Mouse (Mus musculus) heart, embryonic 15.5 days (tissue): ENCODE measurements around the gene Zfc3h1. TPM values are rescaled to one million over a fixed set of nuclear protein-coding genes. Genes with fewer than 3 reads are reported as not detected.

Experiments used
- ATAC-seq: fragments of 200-750 bp; cut with Nextera tagmentation; replicated peaks from 2 replicates; pipeline ENCODE4 v1.8.0; 2017; ENCODE audit warnings: low read depth, moderate TSS enrichment; ENCODE audit not compliant: insufficient number of reproducible peaks, insufficient read depth, low FRiP score
- H3K27ac ChIP-seq: fragments of 300-500 bp; sonication (generic); 2 replicates; pipeline ENCODE4 v1.5.1; 2015; ENCODE audit warnings: mild to moderate bottlenecking, inconsistent platforms
- H3K27me3 ChIP-seq: fragments of 300-500 bp; sonication (generic); 2 replicates; pipeline ENCODE4 v1.6.1; 2015; ENCODE audit warnings: inconsistent platforms
- H3K36me3 ChIP-seq: fragments of 300-500 bp; sonication (generic); 2 replicates; pipeline ENCODE4 v1.6.1; 2015; ENCODE audit warnings: mild to moderate bottlenecking, inconsistent platforms
- H3K4me1 ChIP-seq: fragments of 300-500 bp; sonication (generic); replicated peaks from 2 replicates; pipeline ENCODE4 v1.6.1; 2015; ENCODE audit warnings: inconsistent platforms
- H3K4me2 ChIP-seq: fragments of 300-500 bp; sonication (generic); 2 replicates; pipeline ENCODE4 v1.6.1; 2015; ENCODE audit warnings: inconsistent platforms, mild to moderate bottlenecking, moderate library complexity
- H3K4me3 ChIP-seq: fragments of 300-500 bp; sonication (generic); 2 replicates; pipeline ENCODE4 v1.5.1; 2015; ENCODE audit warnings: mild to moderate bottlenecking, inconsistent platforms
- H3K9ac ChIP-seq: fragments of 300-500 bp; sonication (generic); 2 replicates; pipeline ENCODE4 v1.6.1; 2015; ENCODE audit warnings: mild to moderate bottlenecking, inconsistent platforms
- H3K9me3 ChIP-seq: fragments of 300-500 bp; sonication (generic); replicated peaks from 2 replicates; pipeline ENCODE4 v1.6.1; 2016; ENCODE audit warnings: inconsistent platforms
- WGBS: fragments of 180-500 bp; shearing (Covaris S2); methylation state at CpG from one replicate; pipeline ENCODE4 v1.1.7; 2015; ENCODE audit warnings: mixed read lengths; 5-methylcytosine and 5-hydroxymethylcytosine counted together
- polyA plus RNA-seq: library from polyadenylated mRNA; unstranded; fragments of >200 nt; fragmentation: Nextera tagmentation; extraction: Ambion mirVana; gene quantifications from 2 replicates; pipeline ENCODE4 v1.2.1, GENCODE M21; 2015

Zfc3h1 gene
- polyA plus RNA-seq, 1 experiment from 2014 or later: 10.2 TPM

GRCm38 (mm10) chr10:115465072-115465471 is 80.3 kb downstream of the Zfc3h1 start:
- no peaks in the 10 kb centered on the region for H3K9me3 ChIP-seq
- H3K27me3 ChIP-seq: no peaks in the 10 kb centered on the region
- ATAC-seq: no peak
- H3K4me3 ChIP-seq: no peak overlapping the region
- H3K27ac ChIP-seq: no peak overlapping the region
- H3K9ac ChIP-seq: no peak overlapping the region
- no peaks in the 10 kb centered on the region for H3K4me1 ChIP-seq
- no peaks in the 10 kb centered on the region for H3K36me3 ChIP-seq
- WGBS: 68% methylated on average over 7 of the region's 7 CpGs
- no peak overlapping the region for H3K4me2 ChIP-seq

GRCm38 (mm10) chr10:115465778-115466177 is 81.0 kb downstream of the Zfc3h1 start:
- Histone ChIP-seq H3K27ac (no peak overlapping the region), H3K4me1 (no peaks in the 10 kb centered on the region), H3K4me3 (no peak overlapping the region), H3K9me3 (no peaks in the 10 kb centered on the region), H3K27me3 (no peaks in the 10 kb centered on the region), H3K4me2 (no peak overlapping the region), H3K9ac (no peak overlapping the region), H3K36me3 (no peaks in the 10 kb centered on the region)
- no peak for ATAC-seq
- WGBS: 37% methylated on average over 6 of the region's 6 CpGs

- H3K9ac ChIP-seq: no peak overlapping the region
- no peaks in the 10 kb centered on the region for H3K27me3 ChIP-seq
- no peaks in the 10 kb centered on the region for H3K4me1 ChIP-seq
- H3K4me2 ChIP-seq: no peak overlapping the region
- H3K9me3 ChIP-seq: no peaks in the 10 kb centered on the region
- no peak overlapping the region for H3K4me3 ChIP-seq
- no peaks in the 10 kb centered on the region for H3K36me3 ChIP-seq
- no peak for ATAC-seq
- 86% methylated on average over 8 of the region's 8 CpGs for WGBS
- H3K27ac ChIP-seq: no peak overlapping the region
These were observed 83.2 kb downstream of the Zfc3h1 start for GRCm38 (mm10) chr10:115467985-115468384.

- H3K4me1 ChIP-seq: no peaks in the 10 kb centered on the region
- H3K27me3 ChIP-seq: no peaks in the 10 kb centered on the region
- no peak overlapping the region for H3K4me2 ChIP-seq
- H3K9ac ChIP-seq: no peak overlapping the region
- no peaks in the 10 kb centered on the region for H3K36me3 ChIP-seq
- no peaks in the 10 kb centered on the region for H3K9me3 ChIP-seq
- H3K27ac ChIP-seq: no peak overlapping the region
- 52% methylated on average over 7 of the region's 7 CpGs for WGBS
- H3K4me3 ChIP-seq: no peak overlapping the region
- ATAC-seq: no peak
These were observed 83.9 kb downstream of the Zfc3h1 start for GRCm38 (mm10) chr10:115468632-115469031.

- Histone ChIP-seq H3K27me3 (no peaks in the 10 kb centered on the region), H3K4me3 (no peak overlapping the region), H3K9me3 (no peaks in the 10 kb centered on the region), H3K4me2 (no peak overlapping the region), H3K9ac (no peak overlapping the region), H3K36me3 (no peaks in the 10 kb centered on the region), H3K27ac (no peak overlapping the region), H3K4me1 (no peaks in the 10 kb centered on the region)
- 27% methylated on average over 7 of the region's 7 CpGs for WGBS
- no peak for ATAC-seq
These were observed 84.3 kb downstream of the Zfc3h1 start for GRCm38 (mm10) chr10:115469040-115469439.

- no peak overlapping the region for H3K9ac ChIP-seq
- H3K36me3 ChIP-seq: no peaks in the 10 kb centered on the region
- WGBS: 44% methylated on average over 17 of the region's 17 CpGs
- H3K4me3 ChIP-seq: peak overlapping the region; percentile 38
- H3K27ac ChIP-seq: no peak overlapping the region
- no peaks in the 10 kb centered on the region for H3K9me3 ChIP-seq
- peak overlapping the region; percentile 60 for H3K4me2 ChIP-seq
- H3K4me1 ChIP-seq: no peaks in the 10 kb centered on the region
- no peak for ATAC-seq
- no peaks in the 10 kb centered on the region for H3K27me3 ChIP-seq
These were observed 86.0 kb downstream of the Zfc3h1 start for GRCm38 (mm10) chr10:115470621-115471334.

GRCm38 (mm10) chr10:115473213-115473961 is 88.6 kb downstream of the Zfc3h1 start:
- Histone ChIP-seq H3K4me3 (no peak overlapping the region), H3K9ac (no peak overlapping the region), H3K36me3 (no peaks in the 10 kb centered on the region), H3K4me2 (no peak overlapping the region), H3K27me3 (no peaks in the 10 kb centered on the region), H3K27ac (no peak overlapping the region), H3K9me3 (no peaks in the 10 kb centered on the region), H3K4me1 (peaks cover 2% of the 10 kb centered on the region; the same call in 1 of the 2 replicates)
- WGBS: 74% methylated on average over 6 of the region's 6 CpGs
- ATAC-seq: no peak

- H3K4me1 ChIP-seq: peaks cover 8% of the 10 kb centered on the region; the same call in 1 of the 2 replicates
- H3K9ac ChIP-seq: no peak overlapping the region
- ATAC-seq: no peak
- H3K4me3 ChIP-seq: no peak overlapping the region
- H3K36me3 ChIP-seq: no peaks in the 10 kb centered on the region
- no peaks in the 10 kb centered on the region for H3K9me3 ChIP-seq
- H3K27me3 ChIP-seq: no peaks in the 10 kb centered on the region
- no peak overlapping the region for H3K27ac ChIP-seq
- H3K4me2 ChIP-seq: no peak overlapping the region
- WGBS: 70% methylated on average over 7 of the region's 7 CpGs
These were observed 90.3 kb downstream of the Zfc3h1 start for GRCm38 (mm10) chr10:115475000-115475550.

- 91% methylated on average over 9 of the region's 9 CpGs for WGBS
- Histone ChIP-seq H3K9ac (no peak overlapping the region), H3K4me2 (no peak overlapping the region), H3K27me3 (no peaks in the 10 kb centered on the region), H3K9me3 (no peaks in the 10 kb centered on the region), H3K27ac (no peak overlapping the region), H3K36me3 (no peaks in the 10 kb centered on the region), H3K4me1 (peaks cover 8% of the 10 kb centered on the region; the same call in 1 of the 2 replicates), H3K4me3 (no peak overlapping the region)
- ATAC-seq: no peak
These were observed 91.7 kb downstream of the Zfc3h1 start for GRCm38 (mm10) chr10:115476506-115476905.

- Histone ChIP-seq H3K36me3 (no peaks in the 10 kb centered on the region), H3K4me3 (peak overlapping the region; percentile 20; the same call in 1 of the 2 replicates), H3K4me1 (peaks cover 8% of the 10 kb centered on the region; the same call in 1 of the 2 replicates), H3K27me3 (no peaks in the 10 kb centered on the region), H3K9me3 (no peaks in the 10 kb centered on the region), H3K27ac (no peak overlapping the region), H3K4me2 (peak overlapping the region; percentile 40), H3K9ac (no peak overlapping the region)
- 21% methylated on average over 19 of the region's 20 CpGs for WGBS
- no peak for ATAC-seq
These were observed 93.8 kb downstream of the Zfc3h1 start for GRCm38 (mm10) chr10:115478441-115479141.
